Mouse (Mus musculus) liver, postnatal 0 days (tissue): ENCODE data around the gene Tdrkh.

Experiments used
- CTCF ChIP-seq: sonication (generic); IDR thresholded peaks from 2 replicates; pipeline ENCODE4 v1.5.1; 2016; ENCODE audit warnings: antibody characterized with exemption, low read depth
- EP300 ChIP-seq: IDR thresholded peaks from 2 replicates; pipeline ENCODE4 v1.6.1; 2016; ENCODE audit warnings: antibody characterized with exemption, low read depth, mild to moderate bottlenecking

DNA sequence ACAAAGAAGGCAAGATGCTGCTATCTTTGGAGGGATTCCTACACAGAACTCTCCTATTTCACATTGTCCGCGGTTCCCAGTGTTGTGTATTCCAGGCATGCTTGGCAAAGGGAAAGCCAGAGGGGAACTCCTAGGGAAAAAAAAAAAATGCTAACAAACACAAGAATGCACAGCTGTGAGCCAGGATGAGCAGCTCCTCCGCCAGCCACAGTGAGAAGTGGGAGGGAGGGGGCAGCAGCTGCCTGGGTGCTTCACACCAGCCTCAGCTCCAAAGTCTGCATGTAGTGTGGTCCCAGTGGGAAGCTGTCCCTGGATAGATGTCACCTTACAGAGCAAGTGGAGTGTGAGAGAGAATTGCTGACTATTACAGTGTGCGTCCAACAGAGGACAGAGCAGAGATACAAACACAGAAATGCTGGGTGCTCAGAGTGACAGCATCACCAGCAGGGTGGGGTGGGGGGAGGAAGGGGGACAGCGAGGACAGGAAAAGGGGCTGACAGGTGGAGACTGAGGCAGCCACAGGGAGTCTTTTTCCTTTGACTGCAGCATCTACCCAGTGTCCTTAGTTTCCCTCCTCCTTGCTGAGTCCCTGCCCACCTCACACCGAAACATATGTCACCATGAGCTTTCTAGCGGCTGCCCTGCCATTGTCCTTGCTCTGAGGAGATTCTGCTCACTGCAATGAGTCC, 8.6 kb upstream of the Tdrkh start:
- TF ChIP-seq CTCF (no peak), EP300 (no peak)
